Mouse (Mus musculus) E14TG2a.4 (cell line): ENCODE measurements at regions not wholly inside any gene's neighbourhood (a gene's known extent, or its start where the extent isn't known, plus 50 kb on each side); places are given as distances from the start of the nearest gene placed in this dataset.

Source experiments
- CTCF ChIP-seq: conservative IDR thresholded peaks from 2 replicates; pipeline ENCODE4 v1.5.1; 2014; ENCODE audit warnings: low read length
- POU5F1 ChIP-seq: IDR thresholded peaks from 2 replicates; pipeline ENCODE4 v1.6.1; 2014; ENCODE audit warnings: low read length, borderline replicate concordance

GRCm38 (mm10) chr14:102216581-102217368 is 487.0 kb downstream of the Lmo7 start:
- TF ChIP-seq CTCF (no peak), POU5F1 (no peak)
